Mouse (Mus musculus): Measurements from ENCODE around the gene Cdc40. TPM values are rescaled to one million over a fixed set of nuclear protein-coding genes. Genes with fewer than 3 reads are reported as not detected.

Gene Cdc40
- polyA plus RNA-seq, 1 experiment from 2014 or later = 40.5 TPM

DNA sequence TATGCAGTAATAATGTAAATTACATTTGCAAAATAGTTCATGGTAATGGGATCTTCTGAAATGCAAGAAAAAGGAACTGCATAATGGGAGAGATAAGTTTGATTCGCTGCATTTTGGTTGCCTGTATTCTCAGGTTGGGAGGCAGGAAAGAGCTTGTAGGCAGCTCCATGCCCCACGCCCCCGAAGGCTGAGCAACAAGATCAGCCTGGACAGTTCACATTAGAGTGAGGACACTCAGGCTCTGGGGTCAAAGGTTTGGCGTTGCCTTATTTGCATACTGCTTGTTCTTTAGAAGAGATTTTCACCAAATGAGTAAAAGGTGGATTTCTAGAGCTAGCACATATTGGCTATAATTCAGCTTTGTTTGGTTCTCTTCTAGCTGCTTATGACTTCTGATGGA lies 76.9 kb downstream of the Cdc40 start:
- Histone ChIP-seq H3K36me3 (no peaks in the 10 kb centered on the region), H3K27me3 (ENCODE audit: low read depth, poor library complexity, severe bottlenecking) (no peaks in the 10 kb centered on the region), H3K9me3 (replicated peaks) (no peaks in the 10 kb centered on the region), H3K4me1 (no peaks in the 10 kb centered on the region), H3K4me3 (no peak overlapping the region), H3K27ac (no peak overlapping the region)
- WGBS = 87% methylated on average over 4 of the region's 4 CpGs
- no peak for DNase-seq (ENCODE audit: low spot score)

DNA sequence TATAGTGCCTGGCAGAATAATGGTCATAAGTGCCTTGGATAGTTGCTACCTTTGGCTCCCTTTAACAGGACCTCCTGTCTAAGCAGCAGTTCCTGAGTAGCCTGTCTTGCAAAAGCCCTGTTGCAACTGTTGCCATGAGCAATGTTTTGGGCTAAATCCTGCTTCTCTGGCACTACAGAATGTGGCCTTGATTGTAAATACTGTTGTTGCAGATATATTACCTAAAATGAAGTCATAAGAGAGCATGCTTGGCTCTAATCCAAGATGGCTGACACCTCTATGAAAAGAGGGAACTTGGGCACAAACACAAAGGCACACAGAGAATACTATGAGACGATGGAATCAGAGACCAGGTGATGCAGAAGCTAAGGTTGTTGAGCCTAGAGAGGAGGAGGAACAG lies 77.9 kb downstream of the Cdc40 start:
- no peak overlapping the region for H3K27ac ChIP-seq
- no peak overlapping the region for H3K4me3 ChIP-seq
- WGBS = 94% methylated on average over 1 of the region's 1 CpGs

DNA sequence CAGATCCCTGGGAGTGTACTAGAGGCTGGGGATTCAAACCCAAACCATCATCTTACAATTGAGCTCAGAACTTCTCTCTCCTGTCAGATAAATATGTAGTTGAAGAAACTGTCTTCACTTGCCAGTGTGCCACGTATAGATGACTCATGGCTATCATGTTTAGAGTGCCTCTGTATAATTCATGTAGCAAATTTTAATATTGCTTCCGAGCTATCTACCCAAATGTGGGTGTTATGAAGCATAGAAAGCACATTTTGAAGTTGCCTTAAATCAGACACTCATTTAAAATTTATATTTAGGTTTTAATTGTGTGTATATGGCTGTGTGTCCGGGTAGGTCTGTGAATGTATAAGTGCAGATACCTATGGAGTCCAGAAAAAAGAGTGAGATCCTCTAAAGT lies 91.0 kb downstream of the Cdc40 start:
- Histone ChIP-seq H3K4me3 (no peak overlapping the region), H3K9me3 (replicated peaks) (no peaks in the 10 kb centered on the region), H3K27me3 (ENCODE audit: low read depth, poor library complexity, severe bottlenecking) (no peaks in the 10 kb centered on the region), H3K36me3 (no peaks in the 10 kb centered on the region), H3K4me1 (peaks cover 9% of the 10 kb centered on the region), H3K27ac (no peak overlapping the region)
- no peak for DNase-seq (ENCODE audit: low spot score)
- 82% methylated on average over 3 of the region's 3 CpGs for WGBS

More for the DNA sequence above, 77.9 kb downstream of the Cdc40 start:
- Histone ChIP-seq H3K9me3 (replicated peaks) (no peaks in the 10 kb centered on the region), H3K36me3 (no peaks in the 10 kb centered on the region), H3K27me3 (ENCODE audit: low read depth, poor library complexity, severe bottlenecking) (no peaks in the 10 kb centered on the region), H3K4me1 (no peaks in the 10 kb centered on the region)
- DNase-seq (ENCODE audit: low spot score) = no peak

DNA sequence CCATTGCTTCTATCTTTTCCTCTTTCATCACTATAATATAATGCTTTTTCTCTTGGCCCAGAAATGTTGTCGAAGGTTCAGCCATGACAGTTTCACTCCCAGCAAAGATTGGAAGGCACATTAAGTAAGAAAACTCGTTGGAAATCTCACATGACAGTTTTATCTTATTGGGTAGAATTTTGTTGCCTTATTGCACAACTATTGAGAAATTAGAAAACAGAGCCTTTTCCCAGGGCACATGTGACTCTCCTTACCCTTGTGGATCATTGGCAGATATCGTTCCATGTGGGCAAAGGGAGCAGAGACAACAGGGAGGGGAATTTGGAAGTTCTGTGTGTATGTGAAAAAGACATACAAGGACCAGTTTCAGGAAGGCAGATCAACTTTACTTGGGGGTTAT lies 92.7 kb downstream of the Cdc40 start:
- Histone ChIP-seq H3K4me1 (peaks cover 9% of the 10 kb centered on the region), H3K36me3 (no peaks in the 10 kb centered on the region), H3K27me3 (ENCODE audit: low read depth, poor library complexity, severe bottlenecking) (no peaks in the 10 kb centered on the region), H3K4me3 (no peak overlapping the region), H3K27ac (no peak overlapping the region), H3K9me3 (replicated peaks) (no peaks in the 10 kb centered on the region)
- WGBS = 87% methylated on average over 3 of the region's 3 CpGs
- no peak for DNase-seq (ENCODE audit: low spot score)

Other genes with a start within 250 kb of the Cdc40 start
- gene Mettl24, start 200.0 kb downstream of the Cdc40 start, polyA plus RNA-seq (2016; fragmentation: Nextera tagmentation; extraction: Ambion mirVana) = 1.6 and 1.8 TPM in 2 replicates
- gene Wasf1, start 164 bp upstream of the Cdc40 start, polyA plus RNA-seq (2016; fragmentation: Nextera tagmentation; extraction: Ambion mirVana) = 43.4 and 48.6 TPM in 2 replicates
- not detected in 2 replicates for gene Gpr6, start 189.0 kb upstream of the Cdc40 start, polyA plus RNA-seq (2016; fragmentation: Nextera tagmentation; extraction: Ambion mirVana)